Mouse (Mus musculus) megakaryocyte, embryonic 14.5 days (primary cell): ENCODE data around the gene Dnajc16.

Experiments used
- FLI1 ChIP-seq: IDR thresholded peaks from 2 replicates; pipeline ENCODE4 v1.6.1; 2012; ENCODE audit warnings: low read length, inconsistent platforms, mixed read lengths
- GATA1 ChIP-seq: IDR thresholded peaks from 3 replicates; pipeline ENCODE4 v1.6.1; 2012; ENCODE audit warnings: mixed read lengths, low read length, inconsistent platforms, borderline replicate concordance

- TF ChIP-seq GATA1 (no peak), FLI1 (no peak)
Observed at GRCm38 (mm10) chr4:141791951-141792350, 1.2 kb upstream of the Dnajc16 start.
